Mouse (Mus musculus): ENCODE measurements around the gene Ccdc130. TPM values are rescaled to one million over a fixed set of nuclear protein-coding genes. Genes with fewer than 3 reads are reported as not detected.

Gene Ccdc130
- polyA plus RNA-seq, 1 experiment from 2014 or later = 19.0 TPM

- Histone ChIP-seq H3K27ac (peak within 1 kb of the TSS; percentile 90), H3K4me3 (replicated peaks) (peak within 1 kb of the TSS; percentile 96), H3K36me3 (peaks cover 29% of the 10 kb centered on the region), H3K9ac (replicated peaks) (peak within 1 kb of the TSS; percentile 95), H3K4me2 (peak within 1 kb of the TSS; percentile 91), H3K27me3 (no peaks in the 10 kb centered on the region), H3K9me3 (no peaks in the 10 kb centered on the region), H3K4me1 (replicated peaks) (peaks cover 22% of the 10 kb centered on the region)
- under 1% methylated on average over 35 of the region's 35 CpGs for WGBS
- peak; percentile 99 for ATAC-seq (ENCODE audit: insufficient number of reproducible peaks, insufficient read depth, low FRiP score, low TSS enrichment, low read depth)
Observed at GRCm38 (mm10) chr8:84236998-84237473, 33.1 kb downstream of the Ccdc130 start, which contains the start of gene Zswim4. Zswim4 (minus strand) TSS chr8:84237055.

GRCm38 (mm10) chr8:84236410-84236997 lies 33.7 kb downstream of the Ccdc130 start:
- peak; percentile 27 for ATAC-seq (ENCODE audit: insufficient number of reproducible peaks, insufficient read depth, low FRiP score, low TSS enrichment, low read depth)
- Histone ChIP-seq H3K27ac (peak overlapping the region; percentile 56), H3K27me3 (no peaks in the 10 kb centered on the region), H3K4me1 (replicated peaks) (peaks cover 22% of the 10 kb centered on the region), H3K9ac (replicated peaks) (peak overlapping the region; percentile 95), H3K4me2 (peak overlapping the region; percentile 91), H3K9me3 (no peaks in the 10 kb centered on the region), H3K36me3 (peaks cover 34% of the 10 kb centered on the region), H3K4me3 (replicated peaks) (peak overlapping the region; percentile 96)
- 2% methylated on average over 30 of the region's 30 CpGs for WGBS

GRCm38 (mm10) chr8:84235746-84236409 lies 34.3 kb downstream of the Ccdc130 start:
- 32% methylated on average over 10 of the region's 10 CpGs for WGBS
- no peak for ATAC-seq (ENCODE audit: insufficient number of reproducible peaks, insufficient read depth, low FRiP score, low TSS enrichment, low read depth)

GRCm38 (mm10) chr8:84233055-84233454 lies 37.1 kb downstream of the Ccdc130 start:
- no peak overlapping the region for H3K4me3 ChIP-seq (replicated peaks)
- ATAC-seq (ENCODE audit: insufficient number of reproducible peaks, insufficient read depth, low FRiP score, low TSS enrichment, low read depth) = no peak
- H3K27ac ChIP-seq = no peak overlapping the region
- no peaks in the 10 kb centered on the region for H3K9me3 ChIP-seq
- no peak overlapping the region for H3K9ac ChIP-seq (replicated peaks)
- H3K4me1 ChIP-seq (replicated peaks) = peaks cover 22% of the 10 kb centered on the region
- H3K36me3 ChIP-seq = peaks cover 69% of the 10 kb centered on the region
- no peaks in the 10 kb centered on the region for H3K27me3 ChIP-seq
- H3K4me2 ChIP-seq = no peak overlapping the region
- 83% methylated on average over 2 of the region's 2 CpGs for WGBS

More at GRCm38 (mm10) chr8:84235746-84236409, 34.3 kb downstream of the Ccdc130 start:
- Histone ChIP-seq H3K9ac (replicated peaks) (peak overlapping the region; percentile 95), H3K27ac (peak overlapping the region; percentile 56; the same call in 1 of the 2 replicates), H3K4me2 (peak overlapping the region; percentile 91), H3K36me3 (peaks cover 40% of the 10 kb centered on the region), H3K9me3 (no peaks in the 10 kb centered on the region), H3K4me3 (replicated peaks) (peak overlapping the region; percentile 96), H3K4me1 (replicated peaks) (peaks cover 22% of the 10 kb centered on the region), H3K27me3 (no peaks in the 10 kb centered on the region)

- Histone ChIP-seq H3K9ac (replicated peaks) (no peak overlapping the region), H3K4me1 (replicated peaks) (peaks cover 12% of the 10 kb centered on the region), H3K27me3 (no peaks in the 10 kb centered on the region), H3K36me3 (peaks cover 92% of the 10 kb centered on the region), H3K9me3 (no peaks in the 10 kb centered on the region), H3K27ac (no peak overlapping the region), H3K4me3 (replicated peaks) (no peak overlapping the region), H3K4me2 (no peak overlapping the region)
- ATAC-seq (ENCODE audit: insufficient number of reproducible peaks, insufficient read depth, low FRiP score, low TSS enrichment, low read depth) = no peak
- WGBS = 84% methylated on average over 17 of the region's 17 CpGs
Observed at GRCm38 (mm10) chr8:84230735-84231134, 39.4 kb downstream of the Ccdc130 start.

GRCm38 (mm10) chr8:84223322-84224029 lies 46.7 kb downstream of the Ccdc130 start:
- no peak for ATAC-seq (ENCODE audit: insufficient number of reproducible peaks, insufficient read depth, low FRiP score, low TSS enrichment, low read depth)
- no peak overlapping the region for H3K9ac ChIP-seq (replicated peaks)
- no peaks in the 10 kb centered on the region for H3K9me3 ChIP-seq
- no peak overlapping the region for H3K4me3 ChIP-seq (replicated peaks)
- 83% methylated on average over 21 of the region's 21 CpGs for WGBS
- H3K4me1 ChIP-seq (replicated peaks) = no peaks in the 10 kb centered on the region
- no peaks in the 10 kb centered on the region for H3K27me3 ChIP-seq
- no peak overlapping the region for H3K27ac ChIP-seq
- H3K36me3 ChIP-seq = peaks cover 97% of the 10 kb centered on the region
- H3K4me2 ChIP-seq = no peak overlapping the region

- Histone ChIP-seq H3K27me3 (no peaks in the 10 kb centered on the region), H3K9me3 (no peaks in the 10 kb centered on the region), H3K4me3 (replicated peaks) (no peak overlapping the region), H3K36me3 (peaks cover 97% of the 10 kb centered on the region), H3K27ac (no peak overlapping the region), H3K4me1 (replicated peaks) (no peaks in the 10 kb centered on the region), H3K4me2 (no peak overlapping the region), H3K9ac (replicated peaks) (no peak overlapping the region)
- no peak for ATAC-seq (ENCODE audit: insufficient number of reproducible peaks, insufficient read depth, low FRiP score, low TSS enrichment, low read depth)
- WGBS = 93% methylated on average over 9 of the region's 9 CpGs
Observed at GRCm38 (mm10) chr8:84222566-84223165, 47.5 kb downstream of the Ccdc130 start.

- Histone ChIP-seq H3K27me3 (no peaks in the 10 kb centered on the region), H3K27ac (no peak overlapping the region), H3K4me3 (replicated peaks) (no peak overlapping the region), H3K4me1 (replicated peaks) (no peaks in the 10 kb centered on the region), H3K4me2 (no peak overlapping the region), H3K9me3 (no peaks in the 10 kb centered on the region), H3K36me3 (peaks cover 97% of the 10 kb centered on the region), H3K9ac (replicated peaks) (no peak overlapping the region)
- 86% methylated on average over 7 of the region's 7 CpGs for WGBS
- no peak for ATAC-seq (ENCODE audit: insufficient number of reproducible peaks, insufficient read depth, low FRiP score, low TSS enrichment, low read depth)
Observed at GRCm38 (mm10) chr8:84220105-84220504, 50.1 kb downstream of the Ccdc130 start.

GRCm38 (mm10) chr8:84218143-84218542 lies 52.0 kb downstream of the Ccdc130 start:
- 92% methylated on average over 5 of the region's 5 CpGs for WGBS
- H3K36me3 ChIP-seq = peaks cover 97% of the 10 kb centered on the region

GRCm38 (mm10) chr8:84217206-84217605 lies 53.0 kb downstream of the Ccdc130 start:
- Histone ChIP-seq H3K9ac (replicated peaks) (no peak overlapping the region), H3K4me1 (replicated peaks) (no peaks in the 10 kb centered on the region), H3K27ac (no peak overlapping the region), H3K36me3 (peaks cover 97% of the 10 kb centered on the region), H3K4me2 (no peak overlapping the region), H3K9me3 (no peaks in the 10 kb centered on the region), H3K27me3 (no peaks in the 10 kb centered on the region), H3K4me3 (replicated peaks) (no peak overlapping the region)
- 91% methylated on average over 11 of the region's 11 CpGs for WGBS
- no peak for ATAC-seq (ENCODE audit: insufficient number of reproducible peaks, insufficient read depth, low FRiP score, low TSS enrichment, low read depth)

More at GRCm38 (mm10) chr8:84218143-84218542, 52.0 kb downstream of the Ccdc130 start:
- ATAC-seq (ENCODE audit: insufficient number of reproducible peaks, insufficient read depth, low FRiP score, low TSS enrichment, low read depth) = no peak
- Histone ChIP-seq H3K4me1 (replicated peaks) (no peaks in the 10 kb centered on the region), H3K9me3 (no peaks in the 10 kb centered on the region), H3K4me3 (replicated peaks) (no peak overlapping the region), H3K27me3 (no peaks in the 10 kb centered on the region), H3K27ac (no peak overlapping the region), H3K4me2 (no peak overlapping the region), H3K9ac (replicated peaks) (no peak overlapping the region)

GRCm38 (mm10) chr8:84213277-84213676 lies 56.9 kb downstream of the Ccdc130 start:
- Histone ChIP-seq H3K4me2 (no peak overlapping the region), H3K27ac (no peak overlapping the region), H3K9ac (replicated peaks) (no peak overlapping the region), H3K9me3 (no peaks in the 10 kb centered on the region), H3K4me1 (replicated peaks) (peaks cover 10% of the 10 kb centered on the region), H3K36me3 (peaks cover 99% of the 10 kb centered on the region), H3K27me3 (no peaks in the 10 kb centered on the region), H3K4me3 (replicated peaks) (no peak overlapping the region)
- ATAC-seq (ENCODE audit: insufficient number of reproducible peaks, insufficient read depth, low FRiP score, low TSS enrichment, low read depth) = no peak
- 85% methylated on average over 4 of the region's 4 CpGs for WGBS
